Mouse (Mus musculus): ENCODE measurements around the gene Arpc5l. TPM values are rescaled to one million over a fixed set of nuclear protein-coding genes. Genes with fewer than 3 reads are reported as not detected.
"Not testable (repeated sequence)": the region's sequence is repeated elsewhere in the genome, so short reads cannot be mapped to it uniquely, and the experiment has no call there.

Arpc5l gene
- polyA plus RNA-seq, 1 experiment from 2014 or later: 74.0 TPM

- Histone ChIP-seq H3K27ac (peak overlapping the region; percentile 47), H3K9ac (no peak overlapping the region), H3K4me3 (replicated peaks) (no peak overlapping the region), H3K4me2 (no peak overlapping the region), H3K4me1 (replicated peaks) (peaks cover 77% of the 10 kb centered on the region), H3K9me3 (replicated peaks) (no peaks in the 10 kb centered on the region), H3K36me3 (peaks cover 48% of the 10 kb centered on the region), H3K27me3 (no peaks in the 10 kb centered on the region)
- DNase-seq: no peak
- no peak for ATAC-seq (ENCODE audit: low read depth)
- WGBS (ENCODE audit: insufficient replicate concordance): 76% methylated on average over 4 of the region's 4 CpGs
Measured at GRCm38 (mm10) chr2:39000587-39000919, 4.6 kb upstream of the Arpc5l start.

GRCm38 (mm10) chr2:39001866-39002265, 3.3 kb upstream of the Arpc5l start:
- peak overlapping the region; percentile 93 for H3K4me3 ChIP-seq (replicated peaks)
- ATAC-seq (ENCODE audit: low read depth): no peak
- H3K9me3 ChIP-seq (replicated peaks): no peaks in the 10 kb centered on the region
- no peak for DNase-seq
- peak overlapping the region; percentile 94 for H3K4me2 ChIP-seq
- peak overlapping the region; percentile 86 for H3K27ac ChIP-seq
- H3K27me3 ChIP-seq: no peaks in the 10 kb centered on the region
- peak overlapping the region; percentile 88 for H3K9ac ChIP-seq
- 57% methylated on average over 3 of the region's 3 CpGs for WGBS (ENCODE audit: insufficient replicate concordance)
- peaks cover 87% of the 10 kb centered on the region for H3K4me1 ChIP-seq (replicated peaks)
- H3K36me3 ChIP-seq: peaks cover 48% of the 10 kb centered on the region

- H3K4me1 ChIP-seq (replicated peaks): peaks cover 84% of the 10 kb centered on the region
- H3K4me3 ChIP-seq (replicated peaks): peak overlapping the region; percentile 93
- 16% methylated on average over 8 of the region's 8 CpGs for WGBS (ENCODE audit: insufficient replicate concordance)
- ATAC-seq (ENCODE audit: low read depth) (no peak), DNase-seq (no peak)
- peak overlapping the region; percentile 94 for H3K4me2 ChIP-seq
- H3K27me3 ChIP-seq: no peaks in the 10 kb centered on the region
- peak overlapping the region; percentile 88 for H3K9ac ChIP-seq
- peak overlapping the region; percentile 86 for H3K27ac ChIP-seq
- peaks cover 48% of the 10 kb centered on the region for H3K36me3 ChIP-seq
- no peaks in the 10 kb centered on the region for H3K9me3 ChIP-seq (replicated peaks)
Measured at GRCm38 (mm10) chr2:39003106-39003505, 2.0 kb upstream of the Arpc5l start.

- 16% methylated on average over 5 of the region's 5 CpGs for WGBS (ENCODE audit: insufficient replicate concordance)
- peak overlapping the region; percentile 86 for H3K27ac ChIP-seq
- H3K4me1 ChIP-seq (replicated peaks): peaks cover 82% of the 10 kb centered on the region
Measured at GRCm38 (mm10) chr2:39003512-39003911, 1.6 kb upstream of the Arpc5l start.

GRCm38 (mm10) chr2:39004372-39004771, 776 bp upstream of the Arpc5l start:
- ATAC-seq (ENCODE audit: low read depth): no peak
- peak overlapping the region; percentile 86 for H3K27ac ChIP-seq
- peak overlapping the region; percentile 94 for H3K4me2 ChIP-seq
- H3K9me3 ChIP-seq (replicated peaks): no peaks in the 10 kb centered on the region
- under 1% methylated on average over 11 of the region's 11 CpGs for WGBS (ENCODE audit: insufficient replicate concordance)
- H3K36me3 ChIP-seq: peaks cover 48% of the 10 kb centered on the region
- H3K4me3 ChIP-seq (replicated peaks): peak overlapping the region; percentile 93
- DNase-seq: no peak
- H3K27me3 ChIP-seq: no peaks in the 10 kb centered on the region
- peak overlapping the region; percentile 88 for H3K9ac ChIP-seq
- H3K4me1 ChIP-seq (replicated peaks): peaks cover 82% of the 10 kb centered on the region

More at GRCm38 (mm10) chr2:39003512-39003911, 1.6 kb upstream of the Arpc5l start:
- no peaks in the 10 kb centered on the region for H3K9me3 ChIP-seq (replicated peaks)
- DNase-seq (no peak), ATAC-seq (ENCODE audit: low read depth) (no peak)
- H3K36me3 ChIP-seq: peaks cover 48% of the 10 kb centered on the region
- H3K27me3 ChIP-seq: no peaks in the 10 kb centered on the region
- peak overlapping the region; percentile 93 for H3K4me3 ChIP-seq (replicated peaks)
- peak overlapping the region; percentile 88 for H3K9ac ChIP-seq
- peak overlapping the region; percentile 94 for H3K4me2 ChIP-seq

- 8% methylated on average over 15 of the region's 15 CpGs for WGBS (ENCODE audit: insufficient replicate concordance)
- Histone ChIP-seq H3K4me1 (replicated peaks) (peaks cover 80% of the 10 kb centered on the region), H3K27me3 (no peaks in the 10 kb centered on the region), H3K4me3 (replicated peaks) (peak within 1 kb of the TSS; percentile 93), H3K27ac (peak within 1 kb of the TSS; percentile 86), H3K9me3 (replicated peaks) (no peaks in the 10 kb centered on the region), H3K36me3 (peaks cover 36% of the 10 kb centered on the region), H3K9ac (peak within 1 kb of the TSS; percentile 88), H3K4me2 (peak within 1 kb of the TSS; percentile 94)
- DNase-seq (peak; percentile 52), ATAC-seq (ENCODE audit: low read depth) (no peak)
Measured at GRCm38 (mm10) chr2:39005574-39006079, 479 bp downstream of the Arpc5l start, which contains the start of gene Rpl35. TSS of gene Rpl35 (minus strand) at chr2:39005624.

- H3K9ac ChIP-seq: peak overlapping the region; percentile 97
- H3K4me3 ChIP-seq (replicated peaks): peak overlapping the region; percentile 93
- WGBS (ENCODE audit: insufficient replicate concordance): 69% methylated on average over 14 of the region's 14 CpGs
- peaks cover 80% of the 10 kb centered on the region for H3K4me1 ChIP-seq (replicated peaks)
- H3K4me2 ChIP-seq: peak overlapping the region; percentile 94
- H3K27ac ChIP-seq: peak overlapping the region; percentile 78; the same call in 1 of the 2 replicates
- DNase-seq (no peak), ATAC-seq (ENCODE audit: low read depth) (no peak)
- H3K36me3 ChIP-seq: peaks cover 30% of the 10 kb centered on the region
- no peaks in the 10 kb centered on the region for H3K27me3 ChIP-seq
- no peaks in the 10 kb centered on the region for H3K9me3 ChIP-seq (replicated peaks)
Measured at GRCm38 (mm10) chr2:39006149-39006730, 1.1 kb downstream of the Arpc5l start.

- peaks cover 78% of the 10 kb centered on the region for H3K4me1 ChIP-seq (replicated peaks)
- peak overlapping the region; percentile 93 for H3K4me3 ChIP-seq (replicated peaks)
- no peaks in the 10 kb centered on the region for H3K27me3 ChIP-seq
- peak overlapping the region; percentile 94 for H3K4me2 ChIP-seq
- under 1% methylated on average over 43 of the region's 44 CpGs for WGBS (ENCODE audit: insufficient replicate concordance)
- ATAC-seq (ENCODE audit: low read depth): peak; percentile 85
- peaks cover 28% of the 10 kb centered on the region for H3K36me3 ChIP-seq
- DNase-seq: peak; percentile 90
- peak overlapping the region; percentile 97 for H3K9ac ChIP-seq
- no peaks in the 10 kb centered on the region for H3K9me3 ChIP-seq (replicated peaks)
- peak overlapping the region; percentile 93 for H3K27ac ChIP-seq
Measured at GRCm38 (mm10) chr2:39007865-39008264, 2.7 kb downstream of the Arpc5l start.

GRCm38 (mm10) chr2:39008350-39008851, 3.3 kb downstream of the Arpc5l start:
- peak overlapping the region; percentile 93 for H3K27ac ChIP-seq
- H3K4me1 ChIP-seq (replicated peaks): peaks cover 76% of the 10 kb centered on the region
- H3K4me3 ChIP-seq (replicated peaks): peak overlapping the region; percentile 93
- H3K9ac ChIP-seq: peak overlapping the region; percentile 97
- H3K4me2 ChIP-seq: peak overlapping the region; percentile 94
- ATAC-seq (ENCODE audit: low read depth) (peak; percentile 41), DNase-seq (no peak)
- peaks cover 28% of the 10 kb centered on the region for H3K36me3 ChIP-seq
- under 1% methylated on average over 25 of the region's 25 CpGs for WGBS (ENCODE audit: insufficient replicate concordance)
- H3K27me3 ChIP-seq: no peaks in the 10 kb centered on the region
- H3K9me3 ChIP-seq (replicated peaks): no peaks in the 10 kb centered on the region

- peak overlapping the region; percentile 93 for H3K27ac ChIP-seq
- H3K4me2 ChIP-seq: peak overlapping the region; percentile 94
- H3K27me3 ChIP-seq: no peaks in the 10 kb centered on the region
- H3K9ac ChIP-seq: peak overlapping the region; percentile 97
- no peak for ATAC-seq (ENCODE audit: low read depth)
- peak overlapping the region; percentile 93 for H3K4me3 ChIP-seq (replicated peaks)
- H3K4me1 ChIP-seq (replicated peaks): peaks cover 71% of the 10 kb centered on the region
- 6% methylated on average over 3 of the region's 3 CpGs for WGBS (ENCODE audit: insufficient replicate concordance)
- peaks cover 28% of the 10 kb centered on the region for H3K36me3 ChIP-seq
- DNase-seq: no peak
- H3K9me3 ChIP-seq (replicated peaks): no peaks in the 10 kb centered on the region
Measured at GRCm38 (mm10) chr2:39008954-39009365, 3.8 kb downstream of the Arpc5l start.

GRCm38 (mm10) chr2:39010144-39010543, 5.0 kb downstream of the Arpc5l start:
- not testable (repeated sequence) for H3K4me3 ChIP-seq (replicated peaks); H3K4me2 ChIP-seq; H3K9ac ChIP-seq; H3K9me3 ChIP-seq (replicated peaks); DNase-seq; H3K27me3 ChIP-seq; ATAC-seq (ENCODE audit: low read depth)
- H3K36me3 ChIP-seq: peaks cover 37% of the 10 kb centered on the region
- peaks cover 65% of the 10 kb centered on the region for H3K4me1 ChIP-seq (replicated peaks)
- 0 out of 2 replicates have a peak overlapping the region, but pooled peaks have one; percentile 12 for H3K27ac ChIP-seq
- WGBS (ENCODE audit: insufficient replicate concordance): 78% methylated on average over 5 of the region's 5 CpGs
